Mouse (Mus musculus): ENCODE measurements at regions not wholly inside any gene's neighbourhood (a gene's known extent, or its start where the extent isn't known, plus 50 kb on each side); places are given as distances from the start of the nearest gene placed in this dataset.

DNA sequence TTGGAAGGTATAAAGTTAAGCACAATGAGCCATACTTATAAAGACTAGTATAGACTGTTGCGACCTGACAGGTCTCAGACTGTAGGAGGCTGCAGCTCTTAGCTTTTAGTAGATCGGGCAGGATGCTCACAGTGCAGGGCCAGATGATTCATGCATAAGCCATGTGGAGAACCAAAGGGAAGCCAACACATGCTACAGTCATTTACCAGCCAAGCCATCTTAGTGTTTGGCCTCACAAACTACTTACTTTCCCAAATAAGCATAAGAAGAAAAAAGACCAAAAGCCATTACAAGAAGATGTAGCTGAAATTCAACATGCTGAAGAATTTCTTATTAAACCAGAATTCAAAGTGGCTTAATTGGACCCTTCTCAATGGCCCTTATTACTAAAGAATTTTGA is 152.2 kb upstream of the Galnt13 start:
- Histone ChIP-seq H3K27ac (ENCODE audit: control insufficient read depth, low read depth, low read length) (no peak overlapping the region), H3K9me3 (replicated peaks; ENCODE audit: insufficient read depth, low read length) (no peaks in the 10 kb centered on the region), H3K4me3 (ENCODE audit: control insufficient read depth in 1 of 2, insufficient read depth in 1 of 2, low read depth in 2 of 2, low read length in 2 of 2) (no peak overlapping the region), H3K79me2 (ENCODE audit: control insufficient read depth, insufficient read depth, low read length, poor library complexity) (no peaks in the 10 kb centered on the region), H3K4me1 (ENCODE audit: control insufficient read depth in 1 of 2, insufficient read depth in 2 of 2, low read length in 2 of 2) (no peaks in the 10 kb centered on the region), H3K27me3 (ENCODE audit: control insufficient read depth in 1 of 2, insufficient read depth in 2 of 2, low read length in 2 of 2) (no peaks in the 10 kb centered on the region), H3K36me3 (ENCODE audit: control insufficient read depth in 1 of 2, insufficient read depth in 2 of 2, low read length in 2 of 2) (no peaks in the 10 kb centered on the region), H3K9ac (ENCODE audit: control insufficient read depth, low read depth, low read length, poor library complexity, severe bottlenecking) (no peak overlapping the region)
- no peak for DNase-seq (ENCODE audit: low read depth, low spot score)
- no peak for TF ChIP-seq ZNF384 (IDR thresholded peaks at IDR 0.05; ENCODE audit: low read depth, low read length)
- TF ChIP-seq HCFC1 (IDR thresholded peaks at IDR 0.05; ENCODE audit: low read depth, low read length): no peak
- TF ChIP-seq KAT2A (conservative IDR thresholded peaks at IDR 0.05; ENCODE audit: low read depth, low read length): no peak
- no peak for TF ChIP-seq ZC3H11A (IDR thresholded peaks at IDR 0.05; ENCODE audit: low read depth, low read length)
- no peak for TF ChIP-seq ZKSCAN1 (IDR thresholded peaks at IDR 0.05; ENCODE audit: low read depth, low read length)
- TF ChIP-seq ETS1 (IDR thresholded peaks at IDR 0.05; ENCODE audit: low read depth, low read length): no peak
- TF ChIP-seq SMC3 (IDR thresholded peaks at IDR 0.05; ENCODE audit: low read depth, low read length): no peak
- no peak for TF ChIP-seq EP300 (IDR thresholded peaks at IDR 0.05; ENCODE audit: low read depth in 1 of 2, low read length in 2 of 2)
- no peak for TF ChIP-seq JUND (IDR thresholded peaks at IDR 0.05; ENCODE audit: low read depth, low read length)
- no peak for TF ChIP-seq MYC (IDR thresholded peaks at IDR 0.05; ENCODE audit: low read depth, low read length)
- TF ChIP-seq GABPA (IDR thresholded peaks at IDR 0.05; ENCODE audit: low read depth, low read length): no peak
- TF ChIP-seq TBP (IDR thresholded peaks at IDR 0.05; ENCODE audit: low read depth, low read length): no peak

DNA sequence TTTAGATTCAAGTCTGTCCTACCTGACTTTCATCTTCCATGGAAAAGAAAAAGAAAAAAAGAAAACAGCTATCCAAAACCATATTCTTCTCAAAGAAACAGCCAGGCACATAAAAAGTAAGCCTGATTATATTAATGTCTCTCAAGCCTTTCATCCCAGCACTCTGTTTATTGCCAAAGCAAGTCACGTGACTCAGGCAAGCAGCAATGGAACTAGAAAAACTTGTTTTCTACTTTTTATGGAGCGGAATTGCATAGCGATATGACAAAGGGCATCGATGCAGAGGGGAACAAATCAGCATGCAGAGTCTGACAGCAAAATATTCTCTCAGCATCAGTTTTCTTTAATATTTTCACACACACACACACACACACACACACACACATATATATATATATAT is 130.6 kb upstream of the Galnt13 start:
- Histone ChIP-seq H3K4me3 (ENCODE audit: control insufficient read depth in 1 of 2, insufficient read depth in 1 of 2, low read depth in 2 of 2, low read length in 2 of 2) (no peak overlapping the region), H3K4me1 (ENCODE audit: control insufficient read depth in 1 of 2, insufficient read depth in 2 of 2, low read length in 2 of 2) (no peaks in the 10 kb centered on the region), H3K9ac (ENCODE audit: control insufficient read depth, low read depth, low read length, poor library complexity, severe bottlenecking) (no peak overlapping the region), H3K9me3 (replicated peaks; ENCODE audit: insufficient read depth, low read length) (no peaks in the 10 kb centered on the region), H3K36me3 (ENCODE audit: control insufficient read depth in 1 of 2, insufficient read depth in 2 of 2, low read length in 2 of 2) (no peaks in the 10 kb centered on the region), H3K27me3 (ENCODE audit: control insufficient read depth in 1 of 2, insufficient read depth in 2 of 2, low read length in 2 of 2) (no peaks in the 10 kb centered on the region), H3K79me2 (ENCODE audit: control insufficient read depth, insufficient read depth, low read length, poor library complexity) (no peaks in the 10 kb centered on the region), H3K27ac (ENCODE audit: control insufficient read depth, low read depth, low read length) (no peak overlapping the region)
- no peak for DNase-seq (ENCODE audit: low read depth, low spot score)
- TF ChIP-seq BHLHE40 (IDR thresholded peaks at IDR 0.05; ENCODE audit: borderline replicate concordance, low read depth, low read length) (no peak), E2F4 (IDR thresholded peaks at IDR 0.05; ENCODE audit: borderline replicate concordance, low read depth, low read length) (no peak), HCFC1 (IDR thresholded peaks at IDR 0.05; ENCODE audit: low read depth, low read length) (no peak), ZKSCAN1 (IDR thresholded peaks at IDR 0.05; ENCODE audit: low read depth, low read length) (no peak), ZC3H11A (IDR thresholded peaks at IDR 0.05; ENCODE audit: low read depth, low read length) (no peak), SMC3 (IDR thresholded peaks at IDR 0.05; ENCODE audit: low read depth, low read length) (no peak), MAFK (IDR thresholded peaks at IDR 0.05; ENCODE audit: borderline replicate concordance, low read depth, low read length) (no peak), TCF12 (IDR thresholded peaks at IDR 0.05; ENCODE audit: low read depth, low read length) (no peak), GATA1 (IDR thresholded peaks at IDR 0.05; ENCODE audit: low read depth, low read length) (no peak), RCOR1 (IDR thresholded peaks at IDR 0.05; ENCODE audit: low read depth, low read length) (no peak), USF2 (IDR thresholded peaks at IDR 0.05; ENCODE audit: borderline replicate concordance in 1 of 2, insufficient read depth in 1 of 2, low read depth in 1 of 2, low read length in 2 of 2) (no peak), KAT2A (conservative IDR thresholded peaks at IDR 0.05; ENCODE audit: low read depth, low read length) (no peak), TBP (IDR thresholded peaks at IDR 0.05; ENCODE audit: low read depth, low read length) (no peak)
